Mouse (Mus musculus) embryonic facial prominence, embryonic 10.5 days (tissue): Measurements from ENCODE around the gene Arid5b. TPM values are rescaled to one million over a fixed set of nuclear protein-coding genes. Genes with fewer than 3 reads are reported as not detected.

ENCODE experiments used
- DNase-seq: peaks from one replicate; pipeline ENCODE4 v3.0.0-alpha.2; 2017; ENCODE audit warnings: low spot score
- H3K27ac ChIP-seq: fragments of 300-500 bp; sonication (generic); replicated peaks from 2 replicates; pipeline ENCODE4 v1.5.1; 2016; ENCODE audit warnings: mild to moderate bottlenecking
- H3K27me3 ChIP-seq: fragments of 300-500 bp; sonication (generic); replicated peaks from 2 replicates; pipeline ENCODE4 v1.6.1; 2016; ENCODE audit warnings: low read depth, mild to moderate bottlenecking; ENCODE audit not compliant: poor library complexity, severe bottlenecking
- H3K36me3 ChIP-seq: fragments of 300-500 bp; sonication (generic); replicated peaks from 2 replicates; pipeline ENCODE4 v1.6.1; 2016; ENCODE audit warnings: mild to moderate bottlenecking, moderate library complexity
- H3K4me1 ChIP-seq: fragments of 300-500 bp; sonication (generic); 2 replicates; pipeline ENCODE4 v1.6.1; 2016
- H3K4me3 ChIP-seq: fragments of 300-500 bp; sonication (generic); 2 replicates; pipeline ENCODE4 v1.5.1; 2016; ENCODE audit warnings: mild to moderate bottlenecking, moderate library complexity
- H3K9me3 ChIP-seq: fragments of 300-500 bp; sonication (generic); 2 replicates; pipeline ENCODE4 v1.6.1; 2016; ENCODE audit warnings: mild to moderate bottlenecking
- WGBS: fragments of 180-500 bp; shearing (Covaris S2); methylation state at CpG from one replicate; pipeline ENCODE4 v1.1.7; 2016; 5-methylcytosine and 5-hydroxymethylcytosine counted together
- polyA plus RNA-seq: library from polyadenylated mRNA; unstranded; fragments of >200 nt; fragmentation: Nextera tagmentation; extraction: Ambion mirVana; gene quantifications from 2 replicates; pipeline ENCODE4 v1.2.1, GENCODE M21; 2016

Arid5b gene
- polyA plus RNA-seq, 1 experiment from 2014 or later: 19.7 TPM

- Histone ChIP-seq H3K36me3 (no peaks in the 10 kb centered on the region), H3K9me3 (no peaks in the 10 kb centered on the region), H3K4me1 (0 out of 2 replicates have a peak, but pooled peaks cover 3% of the 10 kb centered on the region), H3K27ac (no peak overlapping the region), H3K4me3 (no peak overlapping the region), H3K27me3 (no peaks in the 10 kb centered on the region)
- no peak for DNase-seq
- 90% methylated on average over 8 of the region's 8 CpGs for WGBS
These were observed 210.1 kb downstream of the Arid5b start for GRCm38 (mm10) chr10:68068426-68068825.

- Histone ChIP-seq H3K27me3 (no peaks in the 10 kb centered on the region), H3K4me3 (no peak overlapping the region), H3K27ac (no peak overlapping the region), H3K9me3 (no peaks in the 10 kb centered on the region), H3K4me1 (0 out of 2 replicates have a peak, but pooled peaks cover 3% of the 10 kb centered on the region), H3K36me3 (no peaks in the 10 kb centered on the region)
- 81% methylated on average over 5 of the region's 5 CpGs for WGBS
- no peak for DNase-seq
These were observed 210.6 kb downstream of the Arid5b start for GRCm38 (mm10) chr10:68067961-68068360.

GRCm38 (mm10) chr10:68066173-68066572, 212.4 kb downstream of the Arid5b start:
- Histone ChIP-seq H3K36me3 (no peaks in the 10 kb centered on the region), H3K4me1 (0 out of 2 replicates have a peak, but pooled peaks cover 3% of the 10 kb centered on the region), H3K27me3 (no peaks in the 10 kb centered on the region), H3K9me3 (no peaks in the 10 kb centered on the region), H3K27ac (no peak overlapping the region), H3K4me3 (no peak overlapping the region)
- no peak for DNase-seq
- WGBS: 93% methylated on average over 5 of the region's 5 CpGs

GRCm38 (mm10) chr10:68064571-68064970, 214.0 kb downstream of the Arid5b start:
- Histone ChIP-seq H3K4me1 (0 out of 2 replicates have a peak, but pooled peaks cover 3% of the 10 kb centered on the region), H3K36me3 (no peaks in the 10 kb centered on the region), H3K27me3 (no peaks in the 10 kb centered on the region), H3K4me3 (no peak overlapping the region), H3K9me3 (no peaks in the 10 kb centered on the region), H3K27ac (no peak overlapping the region)
- WGBS: 83% methylated on average over 10 of the region's 10 CpGs
- DNase-seq: no peak

- no peak for DNase-seq
- 0 out of 2 replicates have a peak, but pooled peaks cover 3% of the 10 kb centered on the region for H3K4me1 ChIP-seq
- no peaks in the 10 kb centered on the region for H3K9me3 ChIP-seq
- no peak overlapping the region for H3K27ac ChIP-seq
- H3K27me3 ChIP-seq: no peaks in the 10 kb centered on the region
- no peaks in the 10 kb centered on the region for H3K36me3 ChIP-seq
- 63% methylated on average over 8 of the region's 8 CpGs for WGBS
- H3K4me3 ChIP-seq: no peak overlapping the region
These were observed 214.6 kb downstream of the Arid5b start for GRCm38 (mm10) chr10:68063806-68064545.

GRCm38 (mm10) chr10:68061249-68061615, 217.3 kb downstream of the Arid5b start:
- H3K27ac ChIP-seq: no peak overlapping the region; the same call in 1 of the 2 replicates
- no peak for DNase-seq

GRCm38 (mm10) chr10:68060590-68061248, 217.8 kb downstream of the Arid5b start:
- H3K9me3 ChIP-seq: no peaks in the 10 kb centered on the region
- H3K27me3 ChIP-seq: no peaks in the 10 kb centered on the region
- H3K27ac ChIP-seq: no peak overlapping the region; the same call in 1 of the 2 replicates

More at GRCm38 (mm10) chr10:68061249-68061615, 217.3 kb downstream of the Arid5b start:
- WGBS: 81% methylated on average over 8 of the region's 8 CpGs
- 0 out of 2 replicates have a peak, but pooled peaks cover 3% of the 10 kb centered on the region for H3K4me1 ChIP-seq
- no peaks in the 10 kb centered on the region for H3K36me3 ChIP-seq
- no peak overlapping the region for H3K4me3 ChIP-seq
- H3K27me3 ChIP-seq: no peaks in the 10 kb centered on the region
- H3K9me3 ChIP-seq: no peaks in the 10 kb centered on the region

GRCm38 (mm10) chr10:68058378-68058777, 220.2 kb downstream of the Arid5b start:
- no peak overlapping the region for H3K4me3 ChIP-seq
- no peak for DNase-seq
- WGBS: 94% methylated on average over 1 of the region's 1 CpGs
- H3K4me1 ChIP-seq: no peaks in the 10 kb centered on the region
- no peaks in the 10 kb centered on the region for H3K27me3 ChIP-seq
- H3K27ac ChIP-seq: no peak overlapping the region
- H3K9me3 ChIP-seq: no peaks in the 10 kb centered on the region
- no peaks in the 10 kb centered on the region for H3K36me3 ChIP-seq

More at GRCm38 (mm10) chr10:68060590-68061248, 217.8 kb downstream of the Arid5b start:
- WGBS: 82% methylated on average over 16 of the region's 16 CpGs
- Histone ChIP-seq H3K4me1 (0 out of 2 replicates have a peak, but pooled peaks cover 3% of the 10 kb centered on the region), H3K36me3 (no peaks in the 10 kb centered on the region), H3K4me3 (no peak overlapping the region)
- DNase-seq: no peak

GRCm38 (mm10) chr10:68057841-68058240, 220.7 kb downstream of the Arid5b start:
- Histone ChIP-seq H3K4me3 (no peak overlapping the region), H3K36me3 (no peaks in the 10 kb centered on the region), H3K27ac (no peak overlapping the region), H3K9me3 (no peaks in the 10 kb centered on the region), H3K4me1 (no peaks in the 10 kb centered on the region), H3K27me3 (no peaks in the 10 kb centered on the region)
- WGBS: 92% methylated on average over 3 of the region's 3 CpGs
- DNase-seq: no peak

GRCm38 (mm10) chr10:68054706-68055105, 223.8 kb downstream of the Arid5b start:
- 0 out of 2 replicates have a peak, but pooled peaks cover 2% of the 10 kb centered on the region for H3K9me3 ChIP-seq
- H3K36me3 ChIP-seq: no peaks in the 10 kb centered on the region
- H3K4me3 ChIP-seq: no peak overlapping the region
- H3K27ac ChIP-seq: no peak overlapping the region
- no peak for DNase-seq
- H3K4me1 ChIP-seq: no peaks in the 10 kb centered on the region
- WGBS: 85% methylated on average over 6 of the region's 6 CpGs
- no peaks in the 10 kb centered on the region for H3K27me3 ChIP-seq

GRCm38 (mm10) chr10:68054131-68054530, 224.4 kb downstream of the Arid5b start:
- 78% methylated on average over 5 of the region's 5 CpGs for WGBS
- no peak overlapping the region for H3K4me3 ChIP-seq
- no peak for DNase-seq
- no peak overlapping the region for H3K27ac ChIP-seq
- no peaks in the 10 kb centered on the region for H3K4me1 ChIP-seq
- H3K27me3 ChIP-seq: no peaks in the 10 kb centered on the region
- 0 out of 2 replicates have a peak, but pooled peaks cover 2% of the 10 kb centered on the region for H3K9me3 ChIP-seq
- no peaks in the 10 kb centered on the region for H3K36me3 ChIP-seq

- WGBS: 86% methylated on average over 8 of the region's 8 CpGs
These were observed 226.2 kb downstream of the Arid5b start for GRCm38 (mm10) chr10:68052307-68052706.

More at GRCm38 (mm10) chr10:68052307-68052706, 226.2 kb downstream of the Arid5b start:
- Histone ChIP-seq H3K4me1 (no peaks in the 10 kb centered on the region), H3K9me3 (0 out of 2 replicates have a peak, but pooled peaks cover 2% of the 10 kb centered on the region), H3K4me3 (no peak overlapping the region), H3K27me3 (no peaks in the 10 kb centered on the region), H3K27ac (no peak overlapping the region), H3K36me3 (no peaks in the 10 kb centered on the region)
- no peak for DNase-seq
